Mouse (Mus musculus) myocyte (in vitro differentiated cells): ENCODE measurements around the gene Glis3.

Experiments
- CEBPB ChIP-seq: IDR thresholded peaks from 2 replicates; pipeline ENCODE4 v1.6.1; 2011; ENCODE audit warnings: mild to moderate bottlenecking, moderate library complexity; ENCODE audit not compliant: poor library complexity, insufficient read depth, severe bottlenecking
- E2F4 ChIP-seq: IDR thresholded peaks from one replicate; pipeline ENCODE4 v1.6.1; 2011; ENCODE audit warnings: mild to moderate bottlenecking, control low read depth, moderate library complexity; ENCODE audit not compliant: insufficient read depth
- MAX ChIP-seq: IDR thresholded peaks from one replicate; pipeline ENCODE4 v1.6.1; 2011; ENCODE audit warnings: low read depth, mild to moderate bottlenecking, control low read depth
- MYOD1 ChIP-seq, 3 experiments: IDR thresholded peaks; one replicate each; pipeline ENCODE4 v1.6.1; 2011; ENCODE audit warnings: control low read depth in 2 of 3, low read depth in 2 of 3, mild to moderate bottlenecking in 2 of 3, moderate library complexity in 1 of 3; ENCODE audit not compliant: insufficient read length in 2 of 3, control insufficient read depth in 1 of 3
- MYOG ChIP-seq, 3 experiments: IDR thresholded peaks; one replicate each; pipeline ENCODE4 v1.6.1; 2011; ENCODE audit warnings: control low read depth in 2 of 3, low read depth in 2 of 3, mild to moderate bottlenecking in 2 of 3; ENCODE audit not compliant: insufficient read length in 2 of 3, control insufficient read depth in 1 of 3, insufficient read depth in 1 of 3
- POLR2A ChIP-seq: IDR thresholded peaks from one replicate; pipeline ENCODE4 v1.6.1; 2011; ENCODE audit warnings: low read depth, mild to moderate bottlenecking, control low read depth, moderate library complexity; ENCODE audit not compliant: insufficient read length
- POLR2AphosphoS2 ChIP-seq: IDR thresholded peaks from one replicate; pipeline ENCODE4 v1.6.1; 2011; ENCODE audit warnings: low read depth, control low read depth; ENCODE audit not compliant: insufficient read length
- SRF ChIP-seq: IDR thresholded peaks from one replicate; pipeline ENCODE4 v1.6.1; 2011; ENCODE audit warnings: low read depth; ENCODE audit not compliant: control insufficient read depth, insufficient read length
- TCF12 ChIP-seq: IDR thresholded peaks from one replicate; pipeline ENCODE4 v1.6.1; 2011; ENCODE audit warnings: mild to moderate bottlenecking, control low read depth; ENCODE audit not compliant: poor library complexity, insufficient read depth, severe bottlenecking
- TCF3 ChIP-seq: IDR thresholded peaks from one replicate; pipeline ENCODE4 v1.6.1; 2011; ENCODE audit warnings: low read depth, control low read depth; ENCODE audit not compliant: insufficient read length
- USF1 ChIP-seq: IDR thresholded peaks from one replicate; pipeline ENCODE4 v1.6.1; 2011; ENCODE audit warnings: low read depth, mild to moderate bottlenecking, control low read depth, moderate library complexity

- TF ChIP-seq POLR2A = no peak
- TF ChIP-seq TCF12 = no peak
- no peak for TF ChIP-seq SRF
- TF ChIP-seq POLR2AphosphoS2 = no peak
- no peak for TF ChIP-seq USF1
- no peak for TF ChIP-seq TCF3
- no peak for TF ChIP-seq MYOD1 (IDR thresholded peaks at IDR 0.05; ENCODE audit: control insufficient read depth in 1 of 3, insufficient read length in 2 of 3, low read depth in 2 of 3)
- TF ChIP-seq E2F4 = no peak
- TF ChIP-seq MYOG (IDR thresholded peaks at IDR 0.05; ENCODE audit: control insufficient read depth in 1 of 3, insufficient read depth in 1 of 3, insufficient read length in 2 of 3, low read depth in 2 of 3) = no peak
- TF ChIP-seq CEBPB = no peak
- no peak for TF ChIP-seq MAX
Measured at GRCm38 (mm10) chr19:28660912-28661311, 19.0 kb downstream of the Glis3 start.
